Comparison of ENCODE assay signal across 20 mouse cellular contexts in the genomic region with DNA sequence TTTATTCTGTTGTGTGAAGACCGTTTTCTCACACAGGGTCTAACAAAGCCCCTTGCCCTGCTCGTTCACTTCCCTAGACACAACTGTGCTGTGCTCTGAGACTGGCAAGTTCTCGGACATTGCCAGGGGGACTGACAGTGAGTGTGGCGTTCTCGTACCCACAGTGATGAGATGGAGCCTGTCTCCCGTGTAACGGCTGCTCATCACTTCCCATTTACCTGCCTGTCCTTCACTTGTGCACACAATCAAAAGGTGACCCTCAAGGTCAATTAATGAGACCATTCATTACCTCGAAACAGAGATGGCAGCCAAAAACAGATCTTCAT.
DNase-seq lines count a peak whose midpoint lies in the region; ATAC-seq lines count a peak whose summit lies in the region.
"Had no signal": no experiment of that assay in that cellular context is flagged by ENCODE, and none has a peak within 500 bp of the region (broad histone marks: within the 10 kb centered on the region; RNA-seq: fewer than 3 reads in every experiment).

No protein-coding gene starts in this region.

- no peak for ATAC-seq in kidney, embryonic 15.5 days (replicated peaks; ENCODE audit: low FRiP score)
- ATAC-seq in forebrain, embryonic 14.5 days = peak; percentile 40; the same call in 1 of the 2 replicates
- ATAC-seq in neural tube, embryonic 12.5 days (ENCODE audit: low FRiP score, low read depth) = peak; percentile 90
- ATAC-seq: CD4-positive, CD25-positive, alpha-beta regulatory T cell, adult 4 months had no signal

- no peaks in the 10 kb centered on the region for H3K36me3 ChIP-seq in kidney, embryonic 15.5 days
- no peaks in the 10 kb centered on the region for H3K36me3 ChIP-seq in forebrain, embryonic 14.5 days (ENCODE audit: control insufficient read depth, insufficient read depth, low read length)
- H3K36me3 ChIP-seq in neural tube, embryonic 12.5 days = no peaks in the 10 kb centered on the region
- H3K36me3 ChIP-seq: G1E; limb, embryonic 10.5 days; stomach, embryonic 15.5 days had no signal

- H3K27ac ChIP-seq in kidney, embryonic 15.5 days = 0 out of 2 replicates have a peak overlapping the region, but pooled peaks have one; percentile 41
- H3K27ac ChIP-seq in forebrain, embryonic 14.5 days (ENCODE audit: low read depth, low read length) = no peak overlapping the region
- no peak overlapping the region for H3K27ac ChIP-seq in neural tube, embryonic 12.5 days
- H3K27ac ChIP-seq: limb, embryonic 10.5 days; stomach, embryonic 15.5 days had no signal

- no peak overlapping the region for H3K9ac ChIP-seq in kidney, embryonic 15.5 days
- no peak overlapping the region for H3K9ac ChIP-seq in forebrain, embryonic 14.5 days (ENCODE audit: low read length)
- no peak overlapping the region for H3K9ac ChIP-seq in neural tube, embryonic 12.5 days
- H3K9ac ChIP-seq: stomach, embryonic 15.5 days had no signal

- H3K9me3 ChIP-seq in kidney, embryonic 15.5 days (replicated peaks) = no peaks in the 10 kb centered on the region
- no peaks in the 10 kb centered on the region for H3K9me3 ChIP-seq in forebrain, embryonic 14.5 days (replicated peaks; ENCODE audit: control insufficient read depth, low read length)
- H3K9me3 ChIP-seq in neural tube, embryonic 12.5 days = no peaks in the 10 kb centered on the region
- H3K9me3 ChIP-seq: limb, embryonic 10.5 days; stomach, embryonic 15.5 days had no signal

- H3K4me2 ChIP-seq in kidney, embryonic 15.5 days = no peak overlapping the region
- H3K4me2 ChIP-seq in forebrain, embryonic 14.5 days (ENCODE audit: low read length) = no peak overlapping the region
- peak overlapping the region; percentile 19; the same call in 1 of the 2 replicates for H3K4me2 ChIP-seq in neural tube, embryonic 12.5 days (replicated peaks)
- H3K4me2 ChIP-seq: liver, embryonic 11.5 days; stomach, embryonic 15.5 days had no signal

- WGBS in kidney, embryonic 15.5 days = 49% methylated on average over 8 of the region's 8 CpGs
- WGBS in forebrain, embryonic 14.5 days = 36% methylated on average over 8 of the region's 8 CpGs
- 24% methylated on average over 8 of the region's 8 CpGs for WGBS in neural tube, embryonic 12.5 days

- no peak overlapping the region for H3K4me3 ChIP-seq in kidney, embryonic 15.5 days (replicated peaks)
- H3K4me3 ChIP-seq in forebrain, embryonic 14.5 days (ENCODE audit: low read depth, low read length) = no peak overlapping the region
- H3K4me3 ChIP-seq in neural tube, embryonic 12.5 days = no peak overlapping the region
- H3K4me3 ChIP-seq: erythroblast, embryonic 14.5 days; limb, embryonic 10.5 days; stomach, embryonic 15.5 days had no signal

- DNase-seq in embryo, embryonic 10 days (ENCODE audit: low spot score) = peak; percentile 18
- no peak for DNase-seq in embryo, embryonic 10.5 days (ENCODE audit: low spot score)
- no peak for DNase-seq in kidney, postnatal 25 days
- no peak for DNase-seq in forebrain, embryonic 14.5 days (ENCODE audit: low spot score)
- no peak for DNase-seq in right cerebral cortex, postnatal 10 days (ENCODE audit: low spot score in 2 of 2)
- no peak for DNase-seq in left cerebral cortex, postnatal 36 days (ENCODE audit: low spot score in 2 of 2)
- DNase-seq: cerebellum, postnatal 10 days; heart, postnatal 4 days; kidney, adult 11 months; lung, adult 2 months; lung, postnatal 36 days; right cerebral cortex, postnatal 14 days had no signal

- intact Hi-C loops in left cerebral cortex, postnatal 36 days (cut with DNase I) = no loop called here

- H3K4me1 ChIP-seq in kidney, embryonic 15.5 days = peaks cover 8% of the 10 kb centered on the region; the same call in 1 of the 2 replicates
- H3K4me1 ChIP-seq in forebrain, embryonic 14.5 days (ENCODE audit: control insufficient read depth, insufficient read depth, low read length) = 0 out of 2 replicates have a peak, but pooled peaks cover 3% of the 10 kb centered on the region
- H3K4me1 ChIP-seq in neural tube, embryonic 12.5 days = peaks cover 7% of the 10 kb centered on the region; the same call in 1 of the 2 replicates
- H3K4me1 ChIP-seq: limb, embryonic 10.5 days; stomach, embryonic 15.5 days had no signal

- H3K27me3 ChIP-seq in kidney, embryonic 15.5 days = no peaks in the 10 kb centered on the region
- H3K27me3 ChIP-seq in forebrain, embryonic 14.5 days (replicated peaks; ENCODE audit: control insufficient read depth, insufficient read depth, low read length) = no peaks in the 10 kb centered on the region
- no peaks in the 10 kb centered on the region for H3K27me3 ChIP-seq in neural tube, embryonic 12.5 days (replicated peaks)
- H3K27me3 ChIP-seq: stomach, embryonic 15.5 days had no signal
